ENCODE assay signal across 8 mouse cellular contexts in the genomic region with DNA sequence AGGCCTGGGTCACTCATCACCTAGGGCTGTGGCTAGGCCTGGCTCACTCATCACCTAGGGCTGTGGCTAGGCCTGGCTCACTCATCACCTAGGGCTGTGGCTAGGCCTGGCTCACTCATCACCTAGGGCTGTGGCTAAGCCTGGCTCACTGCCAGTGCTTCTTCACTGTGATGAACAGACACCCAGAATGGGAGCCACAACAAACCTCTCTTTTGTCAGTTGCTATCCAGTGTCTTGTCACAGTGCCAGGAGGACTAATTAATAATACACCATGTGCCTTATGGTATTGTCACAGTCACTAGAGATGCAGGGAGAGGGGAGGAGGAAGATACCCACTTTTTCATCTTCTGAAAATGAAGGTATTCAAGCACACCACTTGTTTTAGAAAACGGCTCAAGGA. TPM values are rescaled to one million over a fixed set of nuclear protein-coding genes. Genes with fewer than 3 reads are reported as not detected.
DNase-seq lines count a peak whose midpoint lies in the region; ATAC-seq lines count a peak whose summit lies in the region.
"Not testable (repeated sequence)": the region's sequence is repeated elsewhere in the genome, so short reads cannot be mapped to it uniquely, and the experiment has no call there.

No protein-coding gene starts in this region.

- not testable (repeated sequence) for H3K4me3 ChIP-seq in forebrain, embryonic 14.5 days (ENCODE audit: low read depth, low read length)

- H3K27me3 ChIP-seq in forebrain, embryonic 14.5 days (replicated peaks; ENCODE audit: control insufficient read depth, insufficient read depth, low read length): not testable (repeated sequence)

- peaks cover 38% of the 10 kb centered on the region for H3K36me3 ChIP-seq in forebrain, embryonic 14.5 days (ENCODE audit: control insufficient read depth, insufficient read depth, low read length)

- WGBS in forebrain, embryonic 14.5 days: 56% methylated on average over 1 of the region's 1 CpGs

- not testable (repeated sequence) for H3K27ac ChIP-seq in forebrain, embryonic 14.5 days (ENCODE audit: low read depth, low read length)

- H3K9ac ChIP-seq in forebrain, embryonic 14.5 days (ENCODE audit: low read length): not testable (repeated sequence)

- H3K9me3 ChIP-seq in forebrain, embryonic 14.5 days (replicated peaks; ENCODE audit: control insufficient read depth, low read length): not testable (repeated sequence)

- peak; percentile 50 for DNase-seq in 416B (ENCODE audit: low read depth)
- DNase-seq in NIH3T3 (ENCODE audit: low read depth): peak; percentile 55
- DNase-seq in cerebellum, adult 11-12 months: peak; percentile 38
- DNase-seq in cerebellum, postnatal 10 days: peak; percentile 63 to 70
- DNase-seq in forebrain, embryonic 14.5 days (ENCODE audit: low spot score): peak; percentile 57
- peak; percentile 41 for DNase-seq in layer of hippocampus, adult 11-12 months (ENCODE audit: low spot score)
- peak; percentile 11 for DNase-seq in lung, postnatal 10 days
- DNase-seq in natural killer cell, adult 2 months (ENCODE audit: low spot score in 2 of 2): peak; percentile 4 to 28

- H3K4me1 ChIP-seq in forebrain, embryonic 14.5 days (ENCODE audit: control insufficient read depth, insufficient read depth, low read length): not testable (repeated sequence)

- H3K4me2 ChIP-seq in forebrain, embryonic 14.5 days (ENCODE audit: low read length): not testable (repeated sequence)

- not testable (repeated sequence) for ATAC-seq in forebrain, embryonic 14.5 days

RNA-seq across cellular contexts. Expression of a gene that starts 42.9 kb away (rescaled TPM):
- polyA plus RNA-seq in forebrain, embryonic 14.5 days (2014; fragmentation: Nextera tagmentation; extraction: Ambion mirVana): 29.4 and 34.4 TPM in 2 replicates

RNA-seq across cellular contexts. Expression of a gene that starts 47.5 kb away (rescaled TPM):
- polyA plus RNA-seq in forebrain, embryonic 14.5 days (2014; fragmentation: Nextera tagmentation; extraction: Ambion mirVana): 13.9 and 16.2 TPM in 2 replicates

Comparison
In these comparisons a context has a peak if more than half of its experiments do, and no peak if none do; other contexts are left out.
1. DNase-seq: peak in every context shown above with its lines; median percentile 66 in cerebellum, postnatal 10 days; 57 in forebrain, embryonic 14.5 days; 55 in NIH3T3; 50 in 416B; 41 in layer of hippocampus, adult 11-12 months; 38 in cerebellum, adult 11-12 months; 16 in natural killer cell, adult 2 months; 11 in lung, postnatal 10 days.